Mouse (Mus musculus) hindbrain, embryonic 14.5 days (tissue): ENCODE measurements at regions not wholly inside any gene's neighbourhood (a gene's known extent, or its start where the extent isn't known, plus 50 kb on each side); places are given as distances from the start of the nearest gene placed in this dataset.

ENCODE experiments used
- ATAC-seq: fragments of 200-750 bp; cut with Nextera tagmentation; 2 replicates; pipeline ENCODE4 v1.8.0; 2017; ENCODE audit warnings: moderate number of reproducible peaks, mild to moderate bottlenecking, moderate TSS enrichment, moderate library complexity; ENCODE audit not compliant: low FRiP score
- DNase-seq: peaks from one replicate; pipeline ENCODE4 v3.0.0-alpha.2; 2015; ENCODE audit warnings: low spot score
- H3K27ac ChIP-seq: fragments of 300-500 bp; sonication (generic); 2 replicates; pipeline ENCODE4 v1.5.1; 2014; ENCODE audit warnings: mild to moderate bottlenecking, moderate library complexity
- H3K27me3 ChIP-seq: fragments of 300-500 bp; sonication (generic); 2 replicates; pipeline ENCODE4 v1.6.1; 2014; ENCODE audit warnings: mild to moderate bottlenecking, low read length, mixed read lengths; ENCODE audit not compliant: control insufficient read depth, insufficient read depth
- H3K36me3 ChIP-seq: fragments of 300-500 bp; sonication (generic); replicated peaks from 2 replicates; pipeline ENCODE4 v1.6.1; 2014; ENCODE audit not compliant: control insufficient read depth, insufficient read depth
- H3K4me1 ChIP-seq: fragments of 300-500 bp; sonication (generic); replicated peaks from 2 replicates; pipeline ENCODE4 v1.6.1; 2014; ENCODE audit warnings: antibody characterized with exemption, low read length, mixed read lengths; ENCODE audit not compliant: control insufficient read depth, insufficient read depth
- H3K4me2 ChIP-seq: fragments of 300-500 bp; sonication (generic); replicated peaks from 2 replicates; pipeline ENCODE4 v1.6.1; 2014; ENCODE audit warnings: mild to moderate bottlenecking, moderate library complexity
- H3K4me3 ChIP-seq: fragments of 300-500 bp; sonication (generic); replicated peaks from 2 replicates; pipeline ENCODE4 v1.5.1; 2014; ENCODE audit warnings: mild to moderate bottlenecking, low read length
- H3K9ac ChIP-seq: fragments of 300-500 bp; sonication (generic); 2 replicates; pipeline ENCODE4 v1.6.1; 2014
- H3K9me3 ChIP-seq: fragments of 300-500 bp; sonication (generic); 2 replicates; pipeline ENCODE4 v1.6.1; 2016; ENCODE audit warnings: low read length; ENCODE audit not compliant: control insufficient read depth
- WGBS: fragments of 180-500 bp; shearing (Covaris S2); extraction: QIAGEN DNeasy Blood & Tissue Kit; methylation state at CpG from one replicate; pipeline ENCODE4 v1.1.7; 2014; 5-methylcytosine and 5-hydroxymethylcytosine counted together

DNA sequence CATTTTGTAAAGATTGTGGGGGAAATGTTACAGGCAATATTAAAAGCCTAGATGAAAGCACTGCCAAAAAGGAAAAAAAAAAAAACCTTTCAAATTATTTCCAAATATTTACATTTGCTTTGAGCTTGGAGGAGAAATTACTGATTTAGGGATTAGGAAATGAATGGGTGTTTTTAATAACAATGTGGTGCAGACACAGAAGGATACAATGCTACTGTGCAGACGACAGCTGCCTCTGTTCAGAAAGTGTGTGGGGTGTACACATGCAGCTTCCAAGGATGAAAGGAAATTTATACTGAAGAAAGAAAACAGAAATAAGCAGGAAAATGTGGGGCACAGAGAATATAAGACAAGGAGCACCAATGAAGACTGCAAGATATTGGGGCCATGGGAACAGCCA is 3070.3 kb upstream of the Gm6569 start:
- Histone ChIP-seq H3K4me3 (no peak overlapping the region), H3K4me1 (no peaks in the 10 kb centered on the region), H3K27me3 (no peaks in the 10 kb centered on the region), H3K9me3 (no peaks in the 10 kb centered on the region), H3K36me3 (no peaks in the 10 kb centered on the region), H3K27ac (no peak overlapping the region), H3K9ac (no peak overlapping the region), H3K4me2 (no peak overlapping the region)
- DNase-seq (no peak), ATAC-seq (no peak)
- 28% methylated on average over 1 of the region's 1 CpGs for WGBS

DNA sequence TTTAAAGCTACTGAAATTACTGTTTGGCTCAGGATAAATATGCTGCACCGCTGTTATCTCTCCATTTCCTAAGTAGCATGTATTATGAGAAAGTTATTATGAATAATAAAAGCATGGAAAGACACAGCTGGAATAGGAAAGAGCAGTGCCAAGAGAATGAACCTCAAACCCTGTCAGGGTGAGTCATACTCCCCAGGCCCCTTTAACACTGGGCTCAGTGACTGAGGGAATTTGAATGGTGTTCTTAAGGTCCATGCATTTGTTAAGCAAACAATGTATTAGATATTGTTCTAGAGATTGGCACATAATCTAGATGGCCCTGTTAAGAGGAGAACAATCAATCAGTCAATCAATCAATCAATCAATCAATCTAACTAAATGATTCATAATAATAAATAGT is 3069.8 kb upstream of the Gm6569 start:
- H3K4me2 ChIP-seq, result no peak overlapping the region
- H3K9ac ChIP-seq, result no peak overlapping the region
- no peaks in the 10 kb centered on the region for H3K36me3 ChIP-seq
- WGBS, result 67% methylated on average over 1 of the region's 1 CpGs
- H3K4me1 ChIP-seq, result no peaks in the 10 kb centered on the region
- H3K9me3 ChIP-seq, result no peaks in the 10 kb centered on the region
- H3K4me3 ChIP-seq, result no peak overlapping the region
- H3K27ac ChIP-seq, result no peak overlapping the region
- H3K27me3 ChIP-seq, result no peaks in the 10 kb centered on the region
- no peak for DNase-seq
- no peak for ATAC-seq

DNA sequence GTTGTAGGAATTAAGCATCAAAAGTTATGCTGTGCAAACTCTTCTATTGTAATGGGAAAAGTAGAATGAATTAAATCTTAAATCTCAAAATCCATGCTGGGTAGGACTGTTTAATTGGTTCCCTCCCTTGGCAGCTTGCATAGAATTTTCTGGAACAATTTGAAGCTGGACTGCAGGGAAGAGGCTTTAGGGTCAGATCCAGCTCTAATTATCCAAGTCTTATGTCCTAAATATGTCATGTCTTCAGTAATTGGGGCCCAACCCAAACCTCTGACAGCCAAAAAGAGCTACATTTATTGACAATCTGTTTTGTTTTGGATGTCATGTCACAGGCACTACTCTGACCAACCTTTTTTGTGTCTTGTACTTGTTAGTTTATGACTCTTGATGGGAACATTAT is 3068.9 kb upstream of the Gm6569 start:
- no peak overlapping the region for H3K4me2 ChIP-seq
- H3K9ac ChIP-seq, result no peak overlapping the region
- DNase-seq (no peak), ATAC-seq (no peak)
- no peaks in the 10 kb centered on the region for H3K9me3 ChIP-seq
- no peaks in the 10 kb centered on the region for H3K36me3 ChIP-seq
- no peaks in the 10 kb centered on the region for H3K4me1 ChIP-seq
- H3K27me3 ChIP-seq, result no peaks in the 10 kb centered on the region
- H3K4me3 ChIP-seq, result no peak overlapping the region
- no peak overlapping the region for H3K27ac ChIP-seq
